Mouse (Mus musculus): ENCODE data around the gene Cdh13.
A peak's percentile ranks its signal among the peaks of the same experiment; 100 is the strongest.

- TF ChIP-seq POLR2A (IDR thresholded peaks at IDR 0.05; ENCODE audit: insufficient read depth, low read depth, low read length) = no peak
- peak; percentile 92 for TF ChIP-seq EP300 (IDR thresholded peaks at IDR 0.05; ENCODE audit: insufficient read depth, low read depth, low read length)
- no peak for TF ChIP-seq CTCF (IDR thresholded peaks at IDR 0.05)
Measured at GRCm38 (mm10) chr8:118701312-118701880, 417.9 kb downstream of the Cdh13 start.

Data from heart, adult 2 months (tissue).